Mouse (Mus musculus) testis, adult 2 months (tissue): ENCODE data around the gene Antxr2.

Source experiments
- CTCF ChIP-seq: fragments of 200-500 bp; IDR thresholded peaks from 2 replicates; pipeline ENCODE4 v1.5.1; 2012; ENCODE audit warnings: low read depth, mild to moderate bottlenecking, inconsistent platforms, low read length, moderate library complexity; ENCODE audit not compliant: control insufficient read depth, insufficient read depth, insufficient replicate concordance
- POLR2A ChIP-seq: fragments of 200-500 bp; IDR thresholded peaks from 2 replicates; pipeline ENCODE4 v1.6.1; 2012; ENCODE audit warnings: low read depth, mild to moderate bottlenecking, inconsistent platforms, low read length, moderate library complexity; ENCODE audit not compliant: control insufficient read depth

GRCm38 (mm10) chr5:97876895-97877294 lies 153.9 kb downstream of the Antxr2 start:
- TF ChIP-seq POLR2A (no peak), CTCF (no peak)
